Mouse (Mus musculus) lung, postnatal 0 days (tissue): ENCODE results near the gene Tnpo2.

ENCODE experiments used
- CTCF ChIP-seq: IDR thresholded peaks from 2 replicates; pipeline ENCODE4 v1.5.1; 2016; ENCODE audit warnings: antibody characterized with exemption, mild to moderate bottlenecking
- EP300 ChIP-seq: IDR thresholded peaks from 2 replicates; pipeline ENCODE4 v1.6.1; 2016; ENCODE audit warnings: antibody characterized with exemption, mild to moderate bottlenecking, control low read depth

- TF ChIP-seq CTCF (no peak), EP300 (no peak)
These were observed 7.4 kb upstream of the Tnpo2 start for GRCm38 (mm10) chr8:85029271-85029670.
